Mouse (Mus musculus): ENCODE measurements around the gene Cadm1.

GRCm38 (mm10) chr9:47716883-47717282 lies 186.9 kb downstream of the Cadm1 start:
- TF ChIP-seq EP300 (IDR thresholded peaks at IDR 0.05) (no peak), CTCF (IDR thresholded peaks at IDR 0.05) (no peak)
